Mouse (Mus musculus): ENCODE results near the gene Zfp612. TPM values are rescaled to one million over a fixed set of nuclear protein-coding genes. Genes with fewer than 3 reads are reported as not detected.

The Zfp612 gene
- polyA plus RNA-seq, 1 experiment from 2014 or later, result 2.3 TPM

DNA sequence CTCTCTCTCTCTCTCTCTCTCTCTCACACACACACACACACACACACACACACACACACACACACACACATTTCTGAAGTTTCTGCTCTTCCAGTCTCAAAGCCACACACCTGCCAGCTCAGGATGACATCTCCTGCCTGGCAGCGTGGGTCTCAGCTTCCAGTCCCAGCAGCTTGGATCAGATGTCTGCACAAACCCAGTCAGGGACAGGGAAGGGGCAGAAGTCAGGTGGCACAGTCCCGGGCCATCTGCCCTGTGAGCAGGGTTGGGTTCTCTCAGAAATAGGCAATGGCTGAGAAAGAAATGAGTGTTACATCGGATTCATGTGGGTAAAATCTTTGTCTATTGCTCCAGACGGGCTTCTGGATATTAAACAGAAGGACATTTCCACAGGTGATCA is 61.2 kb downstream of the Zfp612 start:
- WGBS, result 54% methylated on average over 4 of the region's 4 CpGs
- Histone ChIP-seq H3K9me3 (ENCODE audit: low read length) (no peaks in the 10 kb centered on the region), H3K4me2 (replicated peaks; ENCODE audit: low read depth, low read length) (no peak overlapping the region), H3K4me3 (ENCODE audit: low read depth, low read length) (no peak overlapping the region), H3K4me1 (ENCODE audit: insufficient read depth, low read depth, low read length) (no peaks in the 10 kb centered on the region), H3K27me3 (replicated peaks; ENCODE audit: insufficient read depth, low read length) (no peaks in the 10 kb centered on the region), H3K27ac (ENCODE audit: low read length) (no peak overlapping the region), H3K9ac (replicated peaks; ENCODE audit: low read depth) (no peak overlapping the region), H3K36me3 (ENCODE audit: insufficient read depth, low read length) (no peaks in the 10 kb centered on the region)
- ATAC-seq (no peak), DNase-seq (ENCODE audit: low spot score) (no peak)
- no peak for TF ChIP-seq EP300 (IDR thresholded peaks at IDR 0.05)
- TF ChIP-seq CTCF (IDR thresholded peaks at IDR 0.05), result no peak

Other genes with a start within 250 kb of the Zfp612 start
- 1.4 and 1.5 TPM in 2 replicates for gene Phlpp2, start 211.2 kb upstream of the Zfp612 start, polyA plus RNA-seq (2015; fragmentation: Nextera tagmentation; extraction: Ambion mirVana)
- 10.4 and 13.4 TPM in 2 replicates for gene Marveld3, start 117.5 kb upstream of the Zfp612 start, polyA plus RNA-seq (2015; fragmentation: Nextera tagmentation; extraction: Ambion mirVana)
- 0.13 and 0.25 TPM in 2 replicates for gene Tat, start 89.3 kb upstream of the Zfp612 start, polyA plus RNA-seq (2015; fragmentation: Nextera tagmentation; extraction: Ambion mirVana)
- gene Chst4, start 40.0 kb upstream of the Zfp612 start, polyA plus RNA-seq (2015; fragmentation: Nextera tagmentation; extraction: Ambion mirVana), result 1.2 and 1.9 TPM in 2 replicates
- gene Gm21964, start 21.5 kb downstream of the Zfp612 start, polyA plus RNA-seq (2015; fragmentation: Nextera tagmentation; extraction: Ambion mirVana), result not detected in 2 replicates
- not detected in 2 replicates for gene Gm17720, start 23.0 kb downstream of the Zfp612 start, polyA plus RNA-seq (2015; fragmentation: Nextera tagmentation; extraction: Ambion mirVana)
- gene Calb2, start 88.5 kb downstream of the Zfp612 start, polyA plus RNA-seq (2015; fragmentation: Nextera tagmentation; extraction: Ambion mirVana), result 0.53 and 1.1 TPM in 2 replicates
- gene Cmtr2, start 135.9 kb downstream of the Zfp612 start, polyA plus RNA-seq (2015; fragmentation: Nextera tagmentation; extraction: Ambion mirVana), result 3.6 and 4.0 TPM in 2 replicates
- 0.96 and 0.97 TPM in 2 replicates for gene Hydin, start 187.2 kb downstream of the Zfp612 start, polyA plus RNA-seq (2015; fragmentation: Nextera tagmentation; extraction: Ambion mirVana)

All from lung, postnatal 0 days (tissue).